Mouse (Mus musculus) MEL (cell line): ENCODE data around the gene Ctnnd2. TPM values are rescaled to one million over a fixed set of nuclear protein-coding genes. Genes with fewer than 3 reads are reported as not detected.

Experiments
- DNase-seq: peaks from one replicate; pipeline ENCODE4 v3.0.0; 2011; ENCODE audit warnings: low read depth, low spot score
- H3K27ac ChIP-seq: 2 replicates; pipeline ENCODE4 v1.5.1; 2012; ENCODE audit warnings: low read depth, mild to moderate bottlenecking, control low read depth, low read length, moderate library complexity; ENCODE audit not compliant: control insufficient read depth
- H3K27me3 ChIP-seq, 2 experiments: fragments of 150-350 bp in 1 of 2; sonication (generic) in 1 of 2; 2 replicates each; pipeline ENCODE4 v1.6.1; 2012; ENCODE audit warnings: low read length in 2 of 2, mild to moderate bottlenecking in 2 of 2, improper control_type of control experiment in 1 of 2, moderate library complexity in 1 of 2; ENCODE audit not compliant: insufficient read depth in 2 of 2, control insufficient read depth in 1 of 2
- H3K36me3 ChIP-seq, 2 experiments: 2 replicates each; pipeline ENCODE4 v1.6.1; 2012 to 2014; ENCODE audit warnings: low read length in 2 of 2, improper control_type of control experiment in 1 of 2, inconsistent platforms in 1 of 2, mild to moderate bottlenecking in 1 of 2; ENCODE audit not compliant: insufficient read depth in 2 of 2, control insufficient read depth in 1 of 2
- H3K4me1 ChIP-seq, 2 experiments: fragments of 150-350 bp in 1 of 2; sonication (generic) in 1 of 2; 2 replicates each; pipeline ENCODE4 v1.6.1; 2012; ENCODE audit warnings: low read length in 2 of 2, improper control_type of control experiment in 1 of 2, mild to moderate bottlenecking in 1 of 2; ENCODE audit not compliant: insufficient read depth in 2 of 2, control insufficient read depth in 1 of 2
- H3K4me3 ChIP-seq, 2 experiments: fragments of 150-350 bp in 1 of 2; sonication (generic) in 1 of 2; 2 replicates each; pipeline ENCODE4 v1.5.1; 2012; ENCODE audit warnings: low read depth in 2 of 2, low read length in 2 of 2, mild to moderate bottlenecking in 2 of 2, moderate library complexity in 2 of 2, control low read depth in 1 of 2, improper control_type of control experiment in 1 of 2; ENCODE audit not compliant: control insufficient read depth in 1 of 2, insufficient read depth in 1 of 2
- H3K79me2 ChIP-seq: 2 replicates; pipeline ENCODE4 v1.6.1; 2012; ENCODE audit warnings: mild to moderate bottlenecking, low read length, moderate library complexity; ENCODE audit not compliant: control insufficient read depth, poor library complexity, insufficient read depth
- H3K9ac ChIP-seq: 2 replicates; pipeline ENCODE4 v1.6.1; 2012; ENCODE audit warnings: low read depth, mild to moderate bottlenecking, control low read depth, low read length, moderate library complexity; ENCODE audit not compliant: control insufficient read depth, poor library complexity, severe bottlenecking
- H3K9me3 ChIP-seq: fragments of 150-350 bp; sonication (generic); replicated peaks from 2 replicates; pipeline ENCODE4 v1.6.1; 2012; ENCODE audit warnings: mild to moderate bottlenecking, low read length, improper control_type of control experiment, moderate library complexity; ENCODE audit not compliant: insufficient read depth
- BHLHE40 ChIP-seq: IDR thresholded peaks from 2 replicates; pipeline ENCODE4 v1.6.1; 2012; ENCODE audit warnings: low read depth, mild to moderate bottlenecking, inconsistent platforms, low read length, improper control_type of control experiment, borderline replicate concordance
- CHD2 ChIP-seq: IDR thresholded peaks from 2 replicates; pipeline ENCODE4 v1.6.1; 2011; ENCODE audit warnings: low read length, improper control_type of control experiment
- ELF1 ChIP-seq: IDR thresholded peaks from 2 replicates; pipeline ENCODE4 v1.6.1; 2014; ENCODE audit warnings: low read depth, mild to moderate bottlenecking, inconsistent platforms, low read length, improper control_type of control experiment, moderate library complexity
- GABPA ChIP-seq: IDR thresholded peaks from 2 replicates; pipeline ENCODE4 v1.6.1; 2012; ENCODE audit warnings: low read depth, mild to moderate bottlenecking, inconsistent platforms, low read length, improper control_type of control experiment, moderate library complexity
- MAFK ChIP-seq: IDR thresholded peaks from 2 replicates; pipeline ENCODE4 v1.6.1; 2011; ENCODE audit warnings: low read depth, mild to moderate bottlenecking, low read length, improper control_type of control experiment, borderline replicate concordance
- MAX ChIP-seq: IDR thresholded peaks from 2 replicates; pipeline ENCODE4 v1.6.1; 2011; ENCODE audit warnings: low read length, improper control_type of control experiment
- MAZ ChIP-seq: IDR thresholded peaks from 2 replicates; pipeline ENCODE4 v1.6.1; 2012; ENCODE audit warnings: low read depth, mild to moderate bottlenecking, inconsistent platforms, low read length, improper control_type of control experiment
- MXI1 ChIP-seq: IDR thresholded peaks from 2 replicates; pipeline ENCODE4 v1.6.1; 2011; ENCODE audit warnings: mild to moderate bottlenecking, low read depth, low read length, improper control_type of control experiment
- MYB ChIP-seq: IDR thresholded peaks from 2 replicates; pipeline ENCODE4 v1.6.1; 2011; ENCODE audit warnings: mild to moderate bottlenecking, low read depth, low read length, improper control_type of control experiment
- NELFE ChIP-seq: IDR thresholded peaks from 2 replicates; pipeline ENCODE4 v1.6.1; 2011; ENCODE audit warnings: low read depth, low read length, improper control_type of control experiment
- POLR2A ChIP-seq, 2 experiments: IDR thresholded peaks; 2 replicates each; pipeline ENCODE4 v1.6.1; 2011 to 2012; ENCODE audit warnings: low read length in 2 of 2, mild to moderate bottlenecking in 2 of 2, control low read depth in 1 of 2, improper control_type of control experiment in 1 of 2, low read depth in 1 of 2, moderate library complexity in 1 of 2; ENCODE audit not compliant: control insufficient read depth in 1 of 2, insufficient read depth in 1 of 2, poor library complexity in 1 of 2
- RAD21 ChIP-seq: IDR thresholded peaks from 2 replicates; pipeline ENCODE4 v1.6.1; 2011; ENCODE audit warnings: mild to moderate bottlenecking, low read depth, low read length, improper control_type of control experiment
- TAL1 ChIP-seq: IDR thresholded peaks from 2 replicates; pipeline ENCODE4 v1.6.1; 2012; ENCODE audit warnings: mild to moderate bottlenecking, inconsistent platforms, low read length, moderate library complexity, mixed read lengths
- TCF12 ChIP-seq: IDR thresholded peaks from 2 replicates; pipeline ENCODE4 v1.6.1; 2014; ENCODE audit warnings: low read depth, mild to moderate bottlenecking, inconsistent platforms, low read length, improper control_type of control experiment, moderate library complexity
- USF1 ChIP-seq: IDR thresholded peaks from 2 replicates; pipeline ENCODE4 v1.6.1; 2014; ENCODE audit warnings: low read depth, mild to moderate bottlenecking, inconsistent platforms, low read length, improper control_type of control experiment, moderate library complexity
- USF2 ChIP-seq, 2 experiments: IDR thresholded peaks; 2 replicates each; pipeline ENCODE4 v1.6.1; 2011 to 2012; ENCODE audit warnings: improper control_type of control experiment in 2 of 2, low read length in 2 of 2, borderline replicate concordance in 1 of 2, inconsistent platforms in 1 of 2, low read depth in 1 of 2, mild to moderate bottlenecking in 1 of 2; ENCODE audit not compliant: insufficient read depth in 1 of 2
- ZC3H11A ChIP-seq: IDR thresholded peaks from 2 replicates; pipeline ENCODE4 v1.6.1; 2012; ENCODE audit warnings: low read depth, mild to moderate bottlenecking, inconsistent platforms, low read length, improper control_type of control experiment
- ZKSCAN1 ChIP-seq: IDR thresholded peaks from 2 replicates; pipeline ENCODE4 v1.6.1; 2012; ENCODE audit warnings: low read depth, mild to moderate bottlenecking, inconsistent platforms, low read length, improper control_type of control experiment, moderate library complexity
- ZNF384 ChIP-seq: IDR thresholded peaks from 2 replicates; pipeline ENCODE4 v1.6.1; 2012; ENCODE audit warnings: low read depth, mild to moderate bottlenecking, inconsistent platforms, low read length, improper control_type of control experiment
- polyA plus RNA-seq, 2 experiments: library from polyadenylated mRNA; stranded (reverse) in 1 of 2; unstranded in 1 of 2; fragments of >175 nt in 1 of 2; fragments of >200 nt in 1 of 2; gene quantifications; 2 replicates each; pipeline versions ENCODE4 v1.2.1 to v1.2.4; 2012; ENCODE audit warnings: low replicate concordance in 2 of 2, low read depth in 1 of 2; ENCODE audit not compliant: insufficient read length in 2 of 2, insufficient read depth in 1 of 2, missing spikeins in 1 of 2
- total RNA-seq: library from RNA; depleted of rRNA; stranded (reverse); fragments of 300-350 nt; gene quantifications from 2 replicates; pipeline ENCODE4 v1.2.3, GENCODE M21; 2012

Ctnnd2 gene
- total and polyA plus RNA-seq, 3 experiments = 0.03 TPM; not detected in 2

GRCm38 (mm10) chr15:31004976-31005375, 832.6 kb downstream of the Ctnnd2 start:
- H3K9ac ChIP-seq = no peak overlapping the region
- H3K36me3 ChIP-seq = no peaks in the 10 kb centered on the region
- H3K4me1 ChIP-seq = no peaks in the 10 kb centered on the region
- no peaks in the 10 kb centered on the region for H3K9me3 ChIP-seq
- TF ChIP-seq RAD21 = no peak
- no peak for TF ChIP-seq CHD2
- TF ChIP-seq ELF1 = no peak
- TF ChIP-seq NELFE = no peak
- no peak for TF ChIP-seq GABPA
- TF ChIP-seq MAZ = no peak
- no peak for TF ChIP-seq MXI1
- no peak for TF ChIP-seq USF1
- no peak for TF ChIP-seq ZKSCAN1
- no peak for TF ChIP-seq TAL1
- TF ChIP-seq BHLHE40 = no peak
- no peak for TF ChIP-seq ZNF384
- no peak for TF ChIP-seq MAFK
- no peaks in the 10 kb centered on the region for H3K27me3 ChIP-seq
- H3K27ac ChIP-seq = no peak overlapping the region
- no peak overlapping the region for H3K4me3 ChIP-seq
- no peak for DNase-seq
- H3K79me2 ChIP-seq = no peaks in the 10 kb centered on the region

GRCm38 (mm10) chr15:31006050-31006824, 833.8 kb downstream of the Ctnnd2 start:
- Histone ChIP-seq H3K79me2 (no peaks in the 10 kb centered on the region), H3K27ac (no peak overlapping the region), H3K9ac (no peak overlapping the region), H3K4me1 (no peaks in the 10 kb centered on the region), H3K9me3 (no peaks in the 10 kb centered on the region), H3K36me3 (no peaks in the 10 kb centered on the region), H3K27me3 (no peaks in the 10 kb centered on the region)
- DNase-seq = no peak
- no peak for TF ChIP-seq CHD2
- no peak for TF ChIP-seq USF1
- TF ChIP-seq ZC3H11A = no peak
- TF ChIP-seq USF2 (IDR thresholded peaks at IDR 0.05; ENCODE audit: borderline replicate concordance in 1 of 2, insufficient read depth in 1 of 2, low read depth in 1 of 2, low read length in 2 of 2) = no peak
- TF ChIP-seq TCF12 = no peak
- no peak for TF ChIP-seq ZNF384
- no peak for TF ChIP-seq POLR2A (IDR thresholded peaks at IDR 0.05; ENCODE audit: control insufficient read depth in 1 of 2, insufficient read depth in 1 of 2, low read depth in 1 of 2, low read length in 2 of 2, poor library complexity in 1 of 2)
- TF ChIP-seq MAFK = no peak
- no peak for TF ChIP-seq MAX
- no peak for TF ChIP-seq TAL1
- TF ChIP-seq MYB = no peak
- TF ChIP-seq, all 39 proteins: peak for 0
- H3K4me3 ChIP-seq = no peak overlapping the region
